Mouse (Mus musculus) MEL (cell line): Measurements from ENCODE around the gene Rp9. TPM values are rescaled to one million over a fixed set of nuclear protein-coding genes. Genes with fewer than 3 reads are reported as not detected.

Experiments
- DNase-seq: peaks from one replicate; pipeline ENCODE4 v3.0.0; 2011; ENCODE audit warnings: low read depth, low spot score
- H3K27ac ChIP-seq: 2 replicates; pipeline ENCODE4 v1.5.1; 2012; ENCODE audit warnings: low read depth, mild to moderate bottlenecking, control low read depth, low read length, moderate library complexity; ENCODE audit not compliant: control insufficient read depth
- H3K27me3 ChIP-seq, 2 experiments: fragments of 150-350 bp in 1 of 2; sonication (generic) in 1 of 2; 2 replicates each; pipeline ENCODE4 v1.6.1; 2012; ENCODE audit warnings: low read length in 2 of 2, mild to moderate bottlenecking in 2 of 2, improper control_type of control experiment in 1 of 2, moderate library complexity in 1 of 2; ENCODE audit not compliant: insufficient read depth in 2 of 2, control insufficient read depth in 1 of 2
- H3K36me3 ChIP-seq, 2 experiments: 2 replicates each; pipeline ENCODE4 v1.6.1; 2012 to 2014; ENCODE audit warnings: low read length in 2 of 2, improper control_type of control experiment in 1 of 2, inconsistent platforms in 1 of 2, mild to moderate bottlenecking in 1 of 2; ENCODE audit not compliant: insufficient read depth in 2 of 2, control insufficient read depth in 1 of 2
- H3K4me1 ChIP-seq, 2 experiments: fragments of 150-350 bp in 1 of 2; sonication (generic) in 1 of 2; 2 replicates each; pipeline ENCODE4 v1.6.1; 2012; ENCODE audit warnings: low read length in 2 of 2, improper control_type of control experiment in 1 of 2, mild to moderate bottlenecking in 1 of 2; ENCODE audit not compliant: insufficient read depth in 2 of 2, control insufficient read depth in 1 of 2
- H3K4me3 ChIP-seq, 2 experiments: fragments of 150-350 bp in 1 of 2; sonication (generic) in 1 of 2; 2 replicates each; pipeline ENCODE4 v1.5.1; 2012; ENCODE audit warnings: low read depth in 2 of 2, low read length in 2 of 2, mild to moderate bottlenecking in 2 of 2, moderate library complexity in 2 of 2, control low read depth in 1 of 2, improper control_type of control experiment in 1 of 2; ENCODE audit not compliant: control insufficient read depth in 1 of 2, insufficient read depth in 1 of 2
- H3K79me2 ChIP-seq: 2 replicates; pipeline ENCODE4 v1.6.1; 2012; ENCODE audit warnings: mild to moderate bottlenecking, low read length, moderate library complexity; ENCODE audit not compliant: control insufficient read depth, poor library complexity, insufficient read depth
- H3K9ac ChIP-seq: 2 replicates; pipeline ENCODE4 v1.6.1; 2012; ENCODE audit warnings: low read depth, mild to moderate bottlenecking, control low read depth, low read length, moderate library complexity; ENCODE audit not compliant: control insufficient read depth, poor library complexity, severe bottlenecking
- H3K9me3 ChIP-seq: fragments of 150-350 bp; sonication (generic); replicated peaks from 2 replicates; pipeline ENCODE4 v1.6.1; 2012; ENCODE audit warnings: mild to moderate bottlenecking, low read length, improper control_type of control experiment, moderate library complexity; ENCODE audit not compliant: insufficient read depth
- CHD1 ChIP-seq: IDR thresholded peaks from 2 replicates; pipeline ENCODE4 v1.6.1; 2012; ENCODE audit warnings: low read depth, mild to moderate bottlenecking, inconsistent platforms, low read length, improper control_type of control experiment
- CTCF ChIP-seq, 3 experiments: IDR thresholded peaks in 2 of 3; conservative IDR thresholded peaks in 1 of 3; 2 replicates each; pipeline ENCODE4 v1.5.1; 2011 to 2012; ENCODE audit warnings: low read length in 3 of 3, low read depth in 2 of 3, mild to moderate bottlenecking in 2 of 3, improper control_type of control experiment in 1 of 3, inconsistent platforms in 1 of 3, mixed read lengths in 1 of 3, moderate library complexity in 1 of 3; ENCODE audit not compliant: control insufficient read depth in 1 of 3, insufficient read depth in 1 of 3, poor library complexity in 1 of 3, severe bottlenecking in 1 of 3
- EP300 ChIP-seq, 2 experiments: IDR thresholded peaks; 2 replicates each; pipeline ENCODE4 v1.6.1; 2011; ENCODE audit warnings: improper control_type of control experiment in 2 of 2, low read length in 2 of 2, low read depth in 1 of 2, mild to moderate bottlenecking in 1 of 2
- ETS1 ChIP-seq: IDR thresholded peaks from 2 replicates; pipeline ENCODE4 v1.6.1; 2012; ENCODE audit warnings: low read depth, mild to moderate bottlenecking, inconsistent platforms, low read length, improper control_type of control experiment, moderate library complexity
- GATA1 ChIP-seq: IDR thresholded peaks from 2 replicates; pipeline ENCODE4 v1.6.1; 2011; ENCODE audit warnings: low read depth, low read length, improper control_type of control experiment
- HCFC1 ChIP-seq: IDR thresholded peaks from 2 replicates; pipeline ENCODE4 v1.6.1; 2012; ENCODE audit warnings: low read depth, mild to moderate bottlenecking, inconsistent platforms, low read length, improper control_type of control experiment, moderate library complexity
- JUND ChIP-seq: IDR thresholded peaks from 2 replicates; pipeline ENCODE4 v1.6.1; 2011; ENCODE audit warnings: low read depth, mild to moderate bottlenecking, improper control_type of control experiment, low read length
- MAX ChIP-seq: IDR thresholded peaks from 2 replicates; pipeline ENCODE4 v1.6.1; 2011; ENCODE audit warnings: low read length, improper control_type of control experiment
- MAZ ChIP-seq: IDR thresholded peaks from 2 replicates; pipeline ENCODE4 v1.6.1; 2012; ENCODE audit warnings: low read depth, mild to moderate bottlenecking, inconsistent platforms, low read length, improper control_type of control experiment
- MXI1 ChIP-seq: IDR thresholded peaks from 2 replicates; pipeline ENCODE4 v1.6.1; 2011; ENCODE audit warnings: mild to moderate bottlenecking, low read depth, low read length, improper control_type of control experiment
- POLR2AphosphoS5 ChIP-seq: IDR thresholded peaks from 2 replicates; pipeline ENCODE4 v1.6.1; 2012; ENCODE audit warnings: low read depth, borderline replicate concordance, mild to moderate bottlenecking, inconsistent platforms, low read length, moderate library complexity, mixed read lengths
- RAD21 ChIP-seq: IDR thresholded peaks from 2 replicates; pipeline ENCODE4 v1.6.1; 2011; ENCODE audit warnings: mild to moderate bottlenecking, low read depth, low read length, improper control_type of control experiment
- SMC3 ChIP-seq: IDR thresholded peaks from 2 replicates; pipeline ENCODE4 v1.6.1; 2011; ENCODE audit warnings: low read depth, low read length, improper control_type of control experiment
- USF2 ChIP-seq, 2 experiments: IDR thresholded peaks; 2 replicates each; pipeline ENCODE4 v1.6.1; 2011 to 2012; ENCODE audit warnings: improper control_type of control experiment in 2 of 2, low read length in 2 of 2, borderline replicate concordance in 1 of 2, inconsistent platforms in 1 of 2, low read depth in 1 of 2, mild to moderate bottlenecking in 1 of 2; ENCODE audit not compliant: insufficient read depth in 1 of 2
- ZMIZ1 ChIP-seq: IDR thresholded peaks from 2 replicates; pipeline ENCODE4 v1.6.1; 2012; ENCODE audit warnings: low read depth, mild to moderate bottlenecking, inconsistent platforms, low read length, improper control_type of control experiment, moderate library complexity
- polyA plus RNA-seq, 2 experiments: library from polyadenylated mRNA; stranded (reverse) in 1 of 2; unstranded in 1 of 2; fragments of >175 nt in 1 of 2; fragments of >200 nt in 1 of 2; gene quantifications; 2 replicates each; pipeline versions ENCODE4 v1.2.1 to v1.2.4; 2012; ENCODE audit warnings: low replicate concordance in 2 of 2, low read depth in 1 of 2; ENCODE audit not compliant: insufficient read length in 2 of 2, insufficient read depth in 1 of 2, missing spikeins in 1 of 2
- total RNA-seq: library from RNA; depleted of rRNA; stranded (reverse); fragments of 300-350 nt; gene quantifications from 2 replicates; pipeline ENCODE4 v1.2.3, GENCODE M21; 2012

The Rp9 gene
- total and polyA plus RNA-seq, 3 experiments, result 225 to 417 (median 405) TPM

GRCm38 (mm10) chr9:22483866-22484561, 14.5 kb upstream of the Rp9 start (continued):
- TF ChIP-seq HCFC1, result no peak
- TF ChIP-seq JUND, result no peak

GRCm38 (mm10) chr9:22478946-22479345, 9.4 kb upstream of the Rp9 start:
- TF ChIP-seq RAD21 (no peak), POLR2AphosphoS5 (no peak), EP300 (IDR thresholded peaks at IDR 0.05; ENCODE audit: low read depth in 1 of 2, low read length in 2 of 2) (no peak), USF2 (IDR thresholded peaks at IDR 0.05; ENCODE audit: borderline replicate concordance in 1 of 2, insufficient read depth in 1 of 2, low read depth in 1 of 2, low read length in 2 of 2) (no peak), ZMIZ1 (no peak), CTCF (IDR thresholded peaks at IDR 0.05 in 2 of 3, conservative IDR thresholded peaks at IDR 0.05 in 1 of 3; ENCODE audit: control insufficient read depth in 1 of 3, insufficient read depth in 1 of 3, low read depth in 2 of 3, low read length in 3 of 3, poor library complexity in 1 of 3, severe bottlenecking in 1 of 3) (no peak), CHD1 (no peak)
- DNase-seq, result no peak
- Histone ChIP-seq H3K4me1 (peaks cover 5% of the 10 kb centered on the region in 2 experiments; a peak in 3 of 4 replicates), H3K9me3 (no peaks in the 10 kb centered on the region), H3K36me3 (peaks cover 0 to 8% of the 10 kb centered on the region in 2 experiments; a peak in 2 of 4 replicates), H3K27ac (no peak overlapping the region), H3K4me3 (no peak overlapping the region), H3K27me3 (no peaks in the 10 kb centered on the region), H3K9ac (no peak overlapping the region), H3K79me2 (no peaks in the 10 kb centered on the region; the same call in 1 of the 2 replicates)

GRCm38 (mm10) chr9:22476265-22476664, 6.7 kb upstream of the Rp9 start:
- Histone ChIP-seq H3K4me1 (peaks cover 5% of the 10 kb centered on the region in 2 experiments; a peak in 3 of 4 replicates), H3K36me3 (peaks cover 0 to 8% of the 10 kb centered on the region in 2 experiments; a peak in 2 of 4 replicates), H3K79me2 (no peaks in the 10 kb centered on the region; the same call in 1 of the 2 replicates), H3K4me3 (peak overlapping the region; percentile 60 to 70), H3K9me3 (no peaks in the 10 kb centered on the region), H3K27me3 (no peaks in the 10 kb centered on the region), H3K9ac (peak overlapping the region; percentile 62), H3K27ac (no peak overlapping the region)
- TF ChIP-seq ETS1 (no peak), CHD1 (no peak), GATA1 (peak; percentile 50; the same call in 1 of the 2 replicates), MAZ (no peak), MAX (no peak), SMC3 (no peak), HCFC1 (no peak), MXI1 (no peak)
- peak; percentile 83 for DNase-seq
